Mouse (Mus musculus) midbrain, embryonic 11.5 days (tissue): ENCODE data around the gene Dgki. TPM values are rescaled to one million over a fixed set of nuclear protein-coding genes. Genes with fewer than 3 reads are reported as not detected.

Experiments
- ATAC-seq: fragments of 200-750 bp; cut with Nextera tagmentation; 2 replicates; pipeline ENCODE4 v1.8.0; 2017; ENCODE audit warnings: moderate TSS enrichment, moderate library complexity; ENCODE audit not compliant: low FRiP score
- DNase-seq: peaks from one replicate; pipeline ENCODE4 v3.0.0; 2015; ENCODE audit warnings: low spot score; ENCODE audit errors: missing footprints
- H3K27ac ChIP-seq: fragments of 300-500 bp; sonication (generic); 2 replicates; pipeline ENCODE4 v1.5.1; 2014; ENCODE audit warnings: low read depth, low read length
- H3K27me3 ChIP-seq: fragments of 300-500 bp; sonication (generic); 2 replicates; pipeline ENCODE4 v1.6.1; 2014; ENCODE audit warnings: mild to moderate bottlenecking, low read length, moderate library complexity, mixed read lengths; ENCODE audit not compliant: control insufficient read depth, insufficient read depth
- H3K36me3 ChIP-seq: fragments of 300-500 bp; sonication (generic); 2 replicates; pipeline ENCODE4 v1.6.1; 2014; ENCODE audit warnings: mild to moderate bottlenecking, low read length, moderate library complexity, mixed read lengths; ENCODE audit not compliant: control insufficient read depth, insufficient read depth
- H3K4me1 ChIP-seq: fragments of 300-500 bp; sonication (generic); 2 replicates; pipeline ENCODE4 v1.6.1; 2014; ENCODE audit warnings: low read length; ENCODE audit not compliant: control insufficient read depth, insufficient read depth
- H3K4me2 ChIP-seq: fragments of 300-500 bp; sonication (generic); 2 replicates; pipeline ENCODE4 v1.6.1; 2014; ENCODE audit warnings: mild to moderate bottlenecking, moderate library complexity
- H3K4me3 ChIP-seq: fragments of 300-500 bp; sonication (generic); 2 replicates; pipeline ENCODE4 v1.5.1; 2014; ENCODE audit warnings: low read depth, low read length
- H3K9ac ChIP-seq: fragments of 300-500 bp; sonication (generic); 2 replicates; pipeline ENCODE4 v1.6.1; 2014; ENCODE audit warnings: low read length
- H3K9me3 ChIP-seq: fragments of 300-500 bp; sonication (generic); 2 replicates; pipeline ENCODE4 v1.6.1; 2016; ENCODE audit warnings: low read length; ENCODE audit not compliant: control insufficient read depth
- WGBS: fragments of 180-500 bp; shearing (Covaris S2); extraction: QIAGEN DNeasy Blood & Tissue Kit; methylation state at CpG from one replicate; pipeline ENCODE4 v1.1.7; 2014; 5-methylcytosine and 5-hydroxymethylcytosine counted together
- polyA plus RNA-seq: library from polyadenylated mRNA; unstranded; fragments of >200 nt; fragmentation: Nextera tagmentation; extraction: Ambion mirVana; gene quantifications from 2 replicates; pipeline ENCODE4 v1.2.1, GENCODE M21; 2014

Dgki gene
- polyA plus RNA-seq, 1 experiment from 2014 or later: 2.1 TPM

DNA sequence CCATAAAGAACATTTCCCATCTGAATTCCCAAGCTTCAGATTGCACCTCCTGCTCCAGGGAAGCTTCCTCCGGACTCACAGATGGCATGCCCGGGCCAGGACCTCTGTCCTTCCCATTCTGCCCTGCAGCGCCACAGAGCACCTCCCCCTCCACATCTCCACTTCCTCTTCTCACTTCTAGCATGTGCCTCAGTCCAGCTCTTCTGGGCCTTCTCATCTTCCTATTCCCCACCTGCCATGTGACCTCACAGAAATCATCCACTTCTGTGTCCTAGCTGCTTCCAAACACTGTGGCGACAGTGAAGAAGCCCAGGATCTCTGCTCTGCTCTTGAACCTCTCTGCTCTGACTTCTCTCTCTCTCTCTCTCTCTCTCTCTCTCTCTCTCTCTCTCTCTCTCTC is 87.1 kb downstream of the Dgki start:
- Histone ChIP-seq H3K9me3 (no peaks in the 10 kb centered on the region), H3K9ac (no peak overlapping the region), H3K4me2 (no peak overlapping the region), H3K36me3 (no peaks in the 10 kb centered on the region), H3K27ac (no peak overlapping the region), H3K4me3 (no peak overlapping the region), H3K4me1 (peaks cover 23% of the 10 kb centered on the region), H3K27me3 (no peaks in the 10 kb centered on the region)
- ATAC-seq (no peak), DNase-seq (no peak)
- WGBS: 77% methylated on average over 4 of the region's 4 CpGs

DNA sequence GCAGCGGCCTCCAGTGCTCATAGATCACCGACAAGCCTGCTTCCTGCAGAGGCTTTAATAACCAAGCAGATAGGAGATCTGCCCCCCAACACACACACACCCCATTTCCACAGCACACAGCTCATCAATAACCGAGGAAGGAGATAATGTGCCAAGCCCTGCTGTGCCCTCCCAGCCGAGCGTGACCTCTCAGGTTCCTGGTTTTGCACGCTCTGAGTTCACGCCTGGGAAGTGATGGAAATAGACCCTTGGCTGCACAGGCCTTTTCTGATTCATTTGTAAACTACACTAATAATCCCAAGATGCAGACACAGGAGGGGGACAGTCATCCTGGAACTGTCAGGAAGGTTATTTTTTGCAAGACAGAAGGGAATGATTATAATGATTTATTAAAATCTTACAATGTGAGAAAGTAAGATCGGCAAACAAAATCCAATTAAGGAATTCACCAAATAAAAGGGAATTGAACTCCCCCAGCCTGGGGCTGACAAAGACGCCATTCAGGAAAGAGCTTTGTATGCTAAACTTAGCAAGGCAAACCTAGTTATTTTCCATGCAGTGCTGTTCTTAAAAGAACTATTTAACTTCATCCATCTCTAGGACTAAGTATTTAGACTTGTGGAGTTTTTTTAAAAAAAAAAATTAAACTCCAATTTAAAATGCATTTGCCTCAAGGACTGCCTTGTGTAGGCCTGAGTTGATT is 88.3 kb downstream of the Dgki start:
- Histone ChIP-seq H3K4me1 (peaks cover 22% of the 10 kb centered on the region), H3K4me3 (no peak overlapping the region), H3K27ac (peak overlapping the region; percentile 8; the same call in 1 of the 2 replicates), H3K9ac (peak overlapping the region; percentile 20; the same call in 1 of the 2 replicates), H3K27me3 (no peaks in the 10 kb centered on the region), H3K9me3 (no peaks in the 10 kb centered on the region), H3K4me2 (no peak overlapping the region), H3K36me3 (no peaks in the 10 kb centered on the region)
- DNase-seq (no peak), ATAC-seq (no peak)
- WGBS: 20% methylated on average over 9 of the region's 9 CpGs

DNA sequence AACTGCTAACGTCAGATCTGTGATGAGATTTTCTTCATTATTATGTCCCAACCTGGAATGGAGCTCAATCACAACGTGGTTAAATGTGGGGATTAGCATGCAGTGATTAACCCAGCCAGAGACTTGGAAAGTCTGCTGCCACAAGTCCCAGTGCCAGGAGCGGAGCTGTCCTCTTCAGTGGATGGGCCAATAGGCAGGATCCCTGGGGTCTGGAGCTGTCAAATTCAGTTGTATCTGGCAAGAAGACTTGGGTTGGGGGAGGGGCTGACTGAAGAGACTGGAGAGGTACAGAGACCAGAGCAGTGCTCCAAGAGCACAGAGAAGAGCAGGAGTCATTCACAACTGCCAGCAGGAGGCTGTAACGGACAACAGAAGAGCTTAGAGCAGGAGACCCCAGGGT is 97.1 kb downstream of the Dgki start:
- no peaks in the 10 kb centered on the region for H3K27me3 ChIP-seq
- H3K9me3 ChIP-seq: no peaks in the 10 kb centered on the region
- H3K36me3 ChIP-seq: no peaks in the 10 kb centered on the region
- ATAC-seq: no peak
- H3K9ac ChIP-seq: no peak overlapping the region
- no peak overlapping the region for H3K27ac ChIP-seq
- H3K4me2 ChIP-seq: no peak overlapping the region
- H3K4me1 ChIP-seq: no peaks in the 10 kb centered on the region
- no peak overlapping the region for H3K4me3 ChIP-seq
- DNase-seq: no peak
- WGBS: 68% methylated on average over 4 of the region's 4 CpGs

DNA sequence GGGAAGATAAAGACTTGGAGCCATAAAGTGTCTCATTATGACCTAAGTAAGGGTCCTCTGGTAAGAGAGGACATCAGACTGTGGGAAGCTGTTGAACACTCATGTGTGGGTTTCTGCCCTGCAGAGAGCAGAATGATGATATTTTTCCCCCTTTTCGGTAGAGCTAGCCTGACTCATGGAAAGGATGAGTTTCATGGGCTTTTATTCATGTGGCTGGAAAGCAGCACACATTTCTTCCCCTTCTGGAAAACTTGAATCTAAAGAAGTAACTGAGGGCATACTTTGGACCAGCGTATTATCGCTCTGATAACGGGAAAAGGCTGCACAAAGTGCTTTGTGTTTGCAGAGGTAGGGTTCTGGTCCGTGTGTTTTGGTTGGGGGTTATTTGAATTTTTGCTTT is 99.1 kb downstream of the Dgki start:
- H3K27ac ChIP-seq: no peak overlapping the region
- no peaks in the 10 kb centered on the region for H3K9me3 ChIP-seq
- H3K27me3 ChIP-seq: no peaks in the 10 kb centered on the region
- ATAC-seq (no peak), DNase-seq (no peak)
- no peak overlapping the region for H3K4me2 ChIP-seq
- H3K9ac ChIP-seq: no peak overlapping the region
- H3K36me3 ChIP-seq: no peaks in the 10 kb centered on the region
- H3K4me1 ChIP-seq: no peaks in the 10 kb centered on the region
- 90% methylated on average over 5 of the region's 5 CpGs for WGBS
- H3K4me3 ChIP-seq: no peak overlapping the region

DNA sequence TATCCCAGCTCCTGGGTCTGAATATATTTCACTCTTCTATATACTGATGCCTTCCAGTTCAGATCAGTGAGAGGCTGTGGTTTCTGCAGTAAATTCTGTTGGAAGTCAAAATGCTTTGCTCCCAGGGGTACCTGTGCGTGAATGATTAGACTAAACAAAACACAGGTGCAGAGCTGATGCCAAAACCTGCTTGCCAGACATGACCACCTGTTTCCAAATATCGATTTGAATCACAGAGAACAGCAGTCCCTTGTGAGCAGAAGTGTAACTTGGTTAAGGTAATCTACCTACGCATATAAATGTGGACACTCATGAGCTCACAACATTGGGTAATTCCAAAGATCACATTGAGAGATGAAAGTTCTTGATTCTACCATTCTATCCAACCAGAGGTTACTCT is 100.5 kb downstream of the Dgki start:
- Histone ChIP-seq H3K27me3 (no peaks in the 10 kb centered on the region), H3K4me3 (no peak overlapping the region), H3K4me1 (no peaks in the 10 kb centered on the region), H3K4me2 (no peak overlapping the region), H3K9me3 (no peaks in the 10 kb centered on the region), H3K27ac (no peak overlapping the region), H3K36me3 (no peaks in the 10 kb centered on the region), H3K9ac (no peak overlapping the region)
- 88% methylated on average over 3 of the region's 3 CpGs for WGBS
- no peak for ATAC-seq
- no peak for DNase-seq

DNA sequence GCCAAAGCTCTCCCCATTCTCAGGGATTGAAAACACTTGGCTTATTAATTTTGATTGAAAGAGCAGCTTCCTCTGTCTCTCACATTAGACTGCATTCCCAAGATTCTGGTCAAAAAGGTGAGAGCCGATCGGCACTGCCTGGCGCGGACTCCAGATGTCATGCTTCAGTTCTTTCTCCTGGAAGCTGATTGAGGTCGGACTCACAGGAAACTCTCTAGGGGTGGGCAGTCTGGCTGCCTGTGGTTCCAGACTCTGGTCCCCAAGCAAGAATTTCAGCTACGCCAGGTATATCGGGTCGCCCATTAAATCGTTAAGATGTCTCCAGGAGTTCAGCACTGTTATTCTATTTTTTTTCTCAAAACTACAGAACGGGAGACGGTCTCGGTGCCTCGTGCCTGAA is 102.2 kb downstream of the Dgki start:
- Histone ChIP-seq H3K9ac (no peak overlapping the region), H3K4me1 (no peaks in the 10 kb centered on the region), H3K4me3 (no peak overlapping the region), H3K27me3 (no peaks in the 10 kb centered on the region), H3K9me3 (no peaks in the 10 kb centered on the region), H3K36me3 (no peaks in the 10 kb centered on the region), H3K4me2 (no peak overlapping the region), H3K27ac (no peak overlapping the region)
- DNase-seq (no peak), ATAC-seq (no peak)
- WGBS: 75% methylated on average over 13 of the region's 13 CpGs

DNA sequence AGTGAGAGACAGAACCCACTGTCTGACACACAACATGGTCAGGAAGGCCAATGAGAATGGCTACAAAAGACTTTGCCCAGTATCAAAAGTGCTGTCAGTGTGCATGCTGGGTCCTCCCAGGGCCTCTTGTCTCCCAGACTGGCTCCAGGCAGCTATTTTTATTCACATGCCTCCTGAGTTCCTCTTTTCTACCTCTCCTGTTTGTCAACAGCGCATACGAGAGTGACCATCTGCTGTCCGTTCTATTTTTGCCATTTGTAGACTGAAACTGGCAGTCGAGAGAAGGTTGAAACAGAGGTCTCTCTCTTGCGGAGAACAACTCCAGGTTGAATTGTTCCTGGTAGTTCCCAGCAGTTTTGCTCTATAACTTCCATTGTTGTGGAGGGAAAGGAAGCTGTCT is 103.1 kb downstream of the Dgki start:
- H3K9me3 ChIP-seq: no peaks in the 10 kb centered on the region
- 93% methylated on average over 5 of the region's 5 CpGs for WGBS
- no peak overlapping the region for H3K4me2 ChIP-seq
- ATAC-seq: no peak
- no peak overlapping the region for H3K27ac ChIP-seq
- no peaks in the 10 kb centered on the region for H3K36me3 ChIP-seq
- H3K4me1 ChIP-seq: no peaks in the 10 kb centered on the region
- no peaks in the 10 kb centered on the region for H3K27me3 ChIP-seq
- H3K9ac ChIP-seq: no peak overlapping the region
- no peak overlapping the region for H3K4me3 ChIP-seq
- DNase-seq: no peak

DNA sequence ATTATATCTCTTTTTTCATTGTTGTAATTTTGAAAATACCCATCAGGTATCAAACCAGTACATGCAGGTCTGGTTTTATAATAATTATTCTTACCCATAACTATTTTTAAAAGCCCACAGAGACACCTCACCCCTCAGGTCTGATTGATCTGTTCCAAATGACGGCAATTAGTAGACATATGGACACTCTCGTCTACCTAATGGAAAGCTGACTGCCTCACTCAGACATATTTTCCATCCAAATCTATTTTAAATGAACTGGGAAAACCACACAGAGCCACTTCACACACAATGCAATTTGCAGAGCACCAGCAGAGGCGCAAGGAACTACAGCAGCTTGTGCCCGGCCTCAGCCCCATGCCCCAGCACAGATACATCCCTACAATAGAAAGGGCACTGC is 104.2 kb downstream of the Dgki start:
- DNase-seq (no peak), ATAC-seq (no peak)
- no peak overlapping the region for H3K27ac ChIP-seq
- no peak overlapping the region for H3K9ac ChIP-seq
- no peaks in the 10 kb centered on the region for H3K4me1 ChIP-seq
- H3K36me3 ChIP-seq: no peaks in the 10 kb centered on the region
- no peak overlapping the region for H3K4me2 ChIP-seq
- H3K27me3 ChIP-seq: no peaks in the 10 kb centered on the region
- WGBS: 87% methylated on average over 4 of the region's 4 CpGs
- no peaks in the 10 kb centered on the region for H3K9me3 ChIP-seq
- no peak overlapping the region for H3K4me3 ChIP-seq

DNA sequence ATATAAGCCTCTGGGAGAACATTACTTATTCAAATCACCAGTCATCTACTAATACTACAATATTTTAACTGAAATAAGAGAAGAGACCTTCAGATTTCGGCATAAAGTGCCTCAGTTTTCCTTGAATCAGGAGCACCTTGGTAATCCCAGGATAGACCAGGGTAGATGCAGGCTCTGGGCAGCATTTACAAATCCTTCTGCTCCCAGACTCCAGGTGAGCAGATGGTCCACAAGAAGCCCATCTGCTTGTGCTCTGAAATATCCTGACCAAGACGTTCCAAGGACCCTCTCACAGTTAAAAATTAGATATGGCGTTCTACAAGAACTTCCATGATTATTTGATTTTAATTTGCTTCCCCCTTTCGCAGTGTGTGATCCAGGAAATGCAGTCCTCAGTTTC is 118.0 kb downstream of the Dgki start:
- Histone ChIP-seq H3K4me2 (no peak overlapping the region), H3K9ac (no peak overlapping the region), H3K4me1 (no peaks in the 10 kb centered on the region), H3K9me3 (no peaks in the 10 kb centered on the region), H3K4me3 (no peak overlapping the region), H3K27ac (no peak overlapping the region), H3K27me3 (no peaks in the 10 kb centered on the region), H3K36me3 (no peaks in the 10 kb centered on the region)
- ATAC-seq: no peak
- WGBS: 84% methylated on average over 4 of the region's 4 CpGs
- no peak for DNase-seq
